Mouse (Mus musculus) lung, adult 2 months (tissue): Measurements from ENCODE around the gene Raet1d. TPM values are rescaled to one million over a fixed set of nuclear protein-coding genes. Genes with fewer than 3 reads are reported as not detected.
"Not testable (repeated sequence)": the region's sequence is repeated elsewhere in the genome, so short reads cannot be mapped to it uniquely, and the experiment has no call there.

Experiments used
- DNase-seq: peaks from one replicate; pipeline ENCODE4 v3.0.0; 2022
- H3K4me1 ChIP-seq: fragments of 200-500 bp; 2 replicates; pipeline ENCODE4 v1.6.1; 2011; ENCODE audit warnings: low read length; ENCODE audit not compliant: control insufficient read depth, insufficient read depth
- H3K4me3 ChIP-seq: fragments of 200-500 bp; replicated peaks from 2 replicates; pipeline ENCODE3; 2011; ENCODE audit warnings: low read depth, mild to moderate bottlenecking, control low read depth, low read length; ENCODE audit errors: extremely low read depth
- CTCF ChIP-seq: fragments of 200-500 bp; IDR thresholded peaks from 2 replicates; pipeline ENCODE4 v1.5.1; 2011; ENCODE audit warnings: mild to moderate bottlenecking, low read length, control low read depth; ENCODE audit not compliant: insufficient read depth
- WGBS: fragments of 180-500 bp; shearing (Covaris S2); methylation state at CpG from one replicate; pipeline ENCODE4 v1.1.7; 2018; 5-methylcytosine and 5-hydroxymethylcytosine counted together
- polyA plus RNA-seq: library from polyadenylated mRNA; depleted of rRNA; stranded (reverse); fragments of >200 nt; gene quantifications from 2 replicates; pipeline ENCODE4 v1.2.3, GENCODE M21; 2012; rRNA removed

The Raet1d gene
- polyA plus RNA-seq, 1 experiment, result not detected

DNA sequence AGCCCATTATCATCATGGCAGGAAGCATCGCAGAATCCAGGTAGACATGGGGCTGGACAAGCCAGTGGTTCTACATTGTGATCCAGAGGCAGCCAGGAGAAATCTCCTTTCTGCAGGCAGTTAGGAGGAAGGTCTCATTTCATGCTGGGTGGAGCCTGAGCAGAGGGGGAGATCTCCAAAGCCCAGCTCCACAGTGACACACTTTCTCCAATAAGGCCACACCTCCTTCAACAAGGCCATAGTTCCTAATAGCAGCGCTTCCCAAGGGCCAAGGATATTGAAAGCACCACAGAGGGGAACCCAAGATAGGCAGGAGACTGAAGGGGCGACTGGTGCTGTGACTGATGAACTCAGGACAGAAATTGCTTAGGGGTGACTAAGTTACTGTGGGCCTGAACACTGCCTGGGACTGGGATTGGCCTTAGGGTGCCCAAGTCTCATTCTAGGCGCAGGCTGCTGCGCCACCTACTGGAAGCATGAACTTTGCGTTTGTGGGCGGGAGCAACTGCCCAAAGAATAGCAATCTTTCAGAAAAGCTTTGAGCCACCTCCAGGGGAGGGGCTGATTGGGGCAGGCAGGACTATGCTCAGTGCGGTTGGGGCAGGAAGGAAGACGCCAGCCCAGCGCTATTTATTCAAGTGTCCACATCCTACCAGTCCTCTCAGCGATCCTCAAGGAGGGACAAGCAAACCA lies 42.0 kb downstream of the Raet1d start:
- peak; percentile 61 for TF ChIP-seq CTCF
- H3K4me3 ChIP-seq, H3K4me1 ChIP-seq: not testable (repeated sequence)
- peak; percentile 25 for DNase-seq
- WGBS, result 4% methylated on average over 9 of the region's 11 CpGs

DNA sequence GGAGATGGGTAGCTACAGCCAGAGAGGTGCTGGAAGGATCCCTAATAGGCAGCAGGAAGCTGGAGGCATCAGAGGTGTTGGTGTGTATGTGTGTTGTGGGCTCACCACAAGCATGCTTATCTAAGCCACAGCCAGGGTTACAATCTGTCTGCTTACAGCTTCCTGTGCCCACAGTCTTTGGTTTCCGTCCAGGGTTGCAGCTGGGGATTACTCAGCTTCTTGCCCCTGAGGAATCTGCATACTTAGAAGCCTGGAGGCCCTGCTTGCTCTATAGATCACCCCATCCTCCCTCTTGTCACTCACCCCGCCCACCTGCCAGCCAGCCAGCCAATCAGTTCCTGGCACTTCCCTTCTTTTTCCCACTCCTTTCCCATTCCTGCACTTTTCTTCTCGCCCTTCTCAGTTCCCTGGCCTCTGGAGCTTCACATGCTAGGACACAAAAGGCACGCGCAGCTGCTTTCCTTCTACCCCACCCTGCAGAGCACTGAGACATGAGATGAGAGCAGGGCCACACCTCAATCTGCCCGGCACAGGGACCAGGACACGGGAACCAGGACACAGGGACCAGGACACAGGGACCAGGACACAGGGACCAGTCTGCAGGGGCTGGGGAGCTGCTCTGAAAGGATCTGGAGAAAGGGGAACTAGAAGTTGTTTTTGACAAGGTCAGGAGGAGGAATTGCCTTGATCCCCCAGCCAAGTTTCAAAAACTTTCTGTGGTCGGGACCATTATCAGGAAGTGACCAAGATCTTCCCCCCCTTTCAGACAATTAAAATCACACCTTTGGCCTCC lies 53.5 kb downstream of the Raet1d start:
- not testable (repeated sequence) for H3K4me1 ChIP-seq, H3K4me3 ChIP-seq, DNase-seq
- WGBS, result 8% methylated on average over 1 of the region's 8 CpGs

Other genes starting within 250 kb of the Raet1d start
- 2.2 and 4.2 TPM in 2 replicates for gene E030030I06Rik, start 211.3 kb upstream of the Raet1d start, polyA plus RNA-seq
- gene Raet1e, start 202.0 kb upstream of the Raet1d start, polyA plus RNA-seq, result 0.98 and 1.0 TPM in 2 replicates
- not detected in 2 replicates for gene H60b, start 202.0 kb upstream of the Raet1d start, polyA plus RNA-seq